Mouse (Mus musculus): ENCODE measurements at regions not wholly inside any gene's neighbourhood (a gene's known extent, or its start where the extent isn't known, plus 50 kb on each side); places are given as distances from the start of the nearest gene placed in this dataset.

GRCm38 (mm10) chr3:149284976-149285375, 294.6 kb upstream of the Adgrl2 start:
- peaks cover 3% of the 10 kb centered on the region; the same call in 1 of the 2 replicates for H3K4me1 ChIP-seq (ENCODE audit: control insufficient read depth, insufficient read depth, low read length)
- H3K9me3 ChIP-seq (replicated peaks; ENCODE audit: control insufficient read depth, low read length, poor library complexity, severe bottlenecking), result no peaks in the 10 kb centered on the region
- no peak overlapping the region for H3K27ac ChIP-seq (ENCODE audit: low read length)
- H3K36me3 ChIP-seq (ENCODE audit: control insufficient read depth, insufficient read depth, low read length), result no peaks in the 10 kb centered on the region
- no peaks in the 10 kb centered on the region for H3K27me3 ChIP-seq (ENCODE audit: control insufficient read depth, insufficient read depth, low read depth, low read length)
- H3K4me2 ChIP-seq (ENCODE audit: low read length), result no peak overlapping the region
- H3K4me3 ChIP-seq (ENCODE audit: low read depth, low read length), result no peak overlapping the region
- WGBS, result 86% methylated on average over 4 of the region's 4 CpGs
- H3K9ac ChIP-seq (ENCODE audit: low read depth, low read length), result no peak overlapping the region
- ATAC-seq, result no peak

- peaks cover 3% of the 10 kb centered on the region; the same call in 1 of the 2 replicates for H3K4me1 ChIP-seq (ENCODE audit: control insufficient read depth, insufficient read depth, low read length)
- H3K27ac ChIP-seq (ENCODE audit: low read length), result no peak overlapping the region
- H3K27me3 ChIP-seq (ENCODE audit: control insufficient read depth, insufficient read depth, low read depth, low read length), result no peaks in the 10 kb centered on the region
- H3K4me3 ChIP-seq (ENCODE audit: low read depth, low read length), result no peak overlapping the region
- WGBS, result 85% methylated on average over 9 of the region's 9 CpGs
- ATAC-seq, result no peak
- H3K4me2 ChIP-seq (ENCODE audit: low read length), result no peak overlapping the region
- no peaks in the 10 kb centered on the region for H3K9me3 ChIP-seq (replicated peaks; ENCODE audit: control insufficient read depth, low read length, poor library complexity, severe bottlenecking)
- no peaks in the 10 kb centered on the region for H3K36me3 ChIP-seq (ENCODE audit: control insufficient read depth, insufficient read depth, low read length)
- no peak overlapping the region for H3K9ac ChIP-seq (ENCODE audit: low read depth, low read length)
Observed at GRCm38 (mm10) chr3:149280807-149281789, 290.7 kb upstream of the Adgrl2 start.

- Histone ChIP-seq H3K4me3 (ENCODE audit: low read depth, low read length) (no peak overlapping the region), H3K4me1 (ENCODE audit: control insufficient read depth, insufficient read depth, low read length) (peaks cover 3% of the 10 kb centered on the region; the same call in 1 of the 2 replicates), H3K27ac (ENCODE audit: low read length) (no peak overlapping the region), H3K9me3 (replicated peaks; ENCODE audit: control insufficient read depth, low read length, poor library complexity, severe bottlenecking) (no peaks in the 10 kb centered on the region), H3K9ac (ENCODE audit: low read depth, low read length) (no peak overlapping the region), H3K36me3 (ENCODE audit: control insufficient read depth, insufficient read depth, low read length) (no peaks in the 10 kb centered on the region), H3K27me3 (ENCODE audit: control insufficient read depth, insufficient read depth, low read depth, low read length) (no peaks in the 10 kb centered on the region), H3K4me2 (ENCODE audit: low read length) (no peak overlapping the region)
- ATAC-seq, result no peak
- 60% methylated on average over 6 of the region's 6 CpGs for WGBS
Observed at GRCm38 (mm10) chr3:149279338-149279737, 289.0 kb upstream of the Adgrl2 start.

- WGBS, result 76% methylated on average over 3 of the region's 3 CpGs
- no peak for ATAC-seq
- H3K27me3 ChIP-seq (ENCODE audit: control insufficient read depth, insufficient read depth, low read depth, low read length), result no peaks in the 10 kb centered on the region
Observed at GRCm38 (mm10) chr3:149277812-149278211, 287.5 kb upstream of the Adgrl2 start.

GRCm38 (mm10) chr3:149275478-149276132, 285.2 kb upstream of the Adgrl2 start:
- no peaks in the 10 kb centered on the region for H3K4me1 ChIP-seq (ENCODE audit: control insufficient read depth, insufficient read depth, low read length)
- H3K27ac ChIP-seq (ENCODE audit: low read length), result no peak overlapping the region
- WGBS, result 83% methylated on average over 6 of the region's 6 CpGs
- no peaks in the 10 kb centered on the region for H3K36me3 ChIP-seq (ENCODE audit: control insufficient read depth, insufficient read depth, low read length)
- no peak overlapping the region for H3K4me2 ChIP-seq (ENCODE audit: low read length)
- no peaks in the 10 kb centered on the region for H3K9me3 ChIP-seq (replicated peaks; ENCODE audit: control insufficient read depth, low read length, poor library complexity, severe bottlenecking)
- ATAC-seq, result no peak
- H3K9ac ChIP-seq (ENCODE audit: low read depth, low read length), result no peak overlapping the region
- no peaks in the 10 kb centered on the region for H3K27me3 ChIP-seq (ENCODE audit: control insufficient read depth, insufficient read depth, low read depth, low read length)
- no peak overlapping the region for H3K4me3 ChIP-seq (ENCODE audit: low read depth, low read length)

More at GRCm38 (mm10) chr3:149277812-149278211, 287.5 kb upstream of the Adgrl2 start:
- Histone ChIP-seq H3K36me3 (ENCODE audit: control insufficient read depth, insufficient read depth, low read length) (no peaks in the 10 kb centered on the region), H3K4me3 (ENCODE audit: low read depth, low read length) (no peak overlapping the region), H3K4me1 (ENCODE audit: control insufficient read depth, insufficient read depth, low read length) (no peaks in the 10 kb centered on the region), H3K9ac (ENCODE audit: low read depth, low read length) (no peak overlapping the region), H3K4me2 (ENCODE audit: low read length) (no peak overlapping the region), H3K27ac (ENCODE audit: low read length) (no peak overlapping the region), H3K9me3 (replicated peaks; ENCODE audit: control insufficient read depth, low read length, poor library complexity, severe bottlenecking) (no peaks in the 10 kb centered on the region)

- H3K4me2 ChIP-seq (ENCODE audit: low read length), result no peak overlapping the region
- H3K9me3 ChIP-seq (replicated peaks; ENCODE audit: control insufficient read depth, low read length, poor library complexity, severe bottlenecking), result no peaks in the 10 kb centered on the region
- ATAC-seq, result no peak
- 85% methylated on average over 5 of the region's 5 CpGs for WGBS
- no peak overlapping the region for H3K4me3 ChIP-seq (ENCODE audit: low read depth, low read length)
- H3K4me1 ChIP-seq (ENCODE audit: control insufficient read depth, insufficient read depth, low read length), result no peaks in the 10 kb centered on the region
- H3K27me3 ChIP-seq (ENCODE audit: control insufficient read depth, insufficient read depth, low read depth, low read length), result no peaks in the 10 kb centered on the region
- H3K36me3 ChIP-seq (ENCODE audit: control insufficient read depth, insufficient read depth, low read length), result no peaks in the 10 kb centered on the region
- no peak overlapping the region for H3K27ac ChIP-seq (ENCODE audit: low read length)
- H3K9ac ChIP-seq (ENCODE audit: low read depth, low read length), result no peak overlapping the region
Observed at GRCm38 (mm10) chr3:149274987-149275386, 284.6 kb upstream of the Adgrl2 start.

- H3K4me2 ChIP-seq (ENCODE audit: low read length), result no peak overlapping the region
- no peak for ATAC-seq
- H3K9ac ChIP-seq (ENCODE audit: low read depth, low read length), result no peak overlapping the region
- H3K4me3 ChIP-seq (ENCODE audit: low read depth, low read length), result no peak overlapping the region
- no peaks in the 10 kb centered on the region for H3K4me1 ChIP-seq (ENCODE audit: control insufficient read depth, insufficient read depth, low read length)
- no peaks in the 10 kb centered on the region for H3K9me3 ChIP-seq (replicated peaks; ENCODE audit: control insufficient read depth, low read length, poor library complexity, severe bottlenecking)
- no peaks in the 10 kb centered on the region for H3K36me3 ChIP-seq (ENCODE audit: control insufficient read depth, insufficient read depth, low read length)
- 70% methylated on average over 12 of the region's 12 CpGs for WGBS
- no peaks in the 10 kb centered on the region for H3K27me3 ChIP-seq (ENCODE audit: control insufficient read depth, insufficient read depth, low read depth, low read length)
- no peak overlapping the region for H3K27ac ChIP-seq (ENCODE audit: low read length)
Observed at GRCm38 (mm10) chr3:149273993-149274692, 283.8 kb upstream of the Adgrl2 start.

GRCm38 (mm10) chr3:149270459-149270858, 280.1 kb upstream of the Adgrl2 start:
- no peaks in the 10 kb centered on the region for H3K4me1 ChIP-seq (ENCODE audit: control insufficient read depth, insufficient read depth, low read length)
- H3K36me3 ChIP-seq (ENCODE audit: control insufficient read depth, insufficient read depth, low read length), result no peaks in the 10 kb centered on the region
- H3K4me2 ChIP-seq (ENCODE audit: low read length), result no peak overlapping the region
- H3K9ac ChIP-seq (ENCODE audit: low read depth, low read length), result no peak overlapping the region
- no peak overlapping the region for H3K27ac ChIP-seq (ENCODE audit: low read length)
- H3K9me3 ChIP-seq (replicated peaks; ENCODE audit: control insufficient read depth, low read length, poor library complexity, severe bottlenecking), result no peaks in the 10 kb centered on the region
- ATAC-seq, result no peak
- H3K27me3 ChIP-seq (ENCODE audit: control insufficient read depth, insufficient read depth, low read depth, low read length), result no peaks in the 10 kb centered on the region
- H3K4me3 ChIP-seq (ENCODE audit: low read depth, low read length), result no peak overlapping the region
